Comparison of ENCODE assay signal across 11 mouse cellular contexts in genomic region chr6:87274779-87275178, GRCm38 (mm10).
A peak's percentile ranks its signal among the peaks of the same experiment; 100 is the strongest.
DNase-seq lines count a peak whose midpoint lies in the region; ATAC-seq and TF ChIP-seq lines count a peak whose summit lies in the region.
"Had no signal": no experiment of that assay in that cellular context is flagged by ENCODE, and none has a peak within 500 bp of the region (broad histone marks: within the 10 kb centered on the region; RNA-seq: fewer than 3 reads in every experiment).

No protein-coding gene starts in this region.

- no peak for TF ChIP-seq EP300 in liver, postnatal 0 days (IDR thresholded peaks at IDR 0.05; ENCODE audit: low read depth)

- WGBS in liver, postnatal 0 days (ENCODE audit: insufficient replicate concordance), result 92% methylated on average over 5 of the region's 5 CpGs
- WGBS in midbrain, embryonic 14.5 days, result 94% methylated on average over 5 of the region's 5 CpGs

- no peaks in the 10 kb centered on the region for H3K36me3 ChIP-seq in liver, postnatal 0 days (replicated peaks; ENCODE audit: insufficient read depth, low read length)
- H3K36me3 ChIP-seq in midbrain, embryonic 14.5 days (ENCODE audit: control insufficient read depth, insufficient read depth, low read length), result no peaks in the 10 kb centered on the region

- TF ChIP-seq CTCF in left cerebral cortex, adult 2 months (IDR thresholded peaks at IDR 0.05), result peak; percentile 20; the same call in 1 of the 2 replicates
- peak; percentile 54 for TF ChIP-seq CTCF in liver, postnatal 0 days (IDR thresholded peaks at IDR 0.05; ENCODE audit: low read depth)

- 0 out of 2 replicates have a peak, but pooled peaks cover 2% of the 10 kb centered on the region for H3K27me3 ChIP-seq in liver, postnatal 0 days (ENCODE audit: insufficient read depth, low read length)
- no peaks in the 10 kb centered on the region for H3K27me3 ChIP-seq in midbrain, embryonic 14.5 days (ENCODE audit: control insufficient read depth, insufficient read depth, low read length)
- H3K27me3 ChIP-seq: limb, embryonic 12.5 days had no signal

- peaks cover 6% of the 10 kb centered on the region for H3K4me1 ChIP-seq in liver, postnatal 0 days (ENCODE audit: insufficient read depth)
- H3K4me1 ChIP-seq in midbrain, embryonic 14.5 days (ENCODE audit: control insufficient read depth, insufficient read depth, low read length), result peaks cover 9% of the 10 kb centered on the region; the same call in 1 of the 2 replicates

- H3K4me2 ChIP-seq in liver, postnatal 0 days (ENCODE audit: low read depth, low read length), result no peak overlapping the region
- no peak overlapping the region for H3K4me2 ChIP-seq in midbrain, embryonic 14.5 days (ENCODE audit: low read length)
- H3K4me2 ChIP-seq: limb, embryonic 12.5 days had no signal

- H3K27ac ChIP-seq in left cerebral cortex, adult 2 months, result no peak overlapping the region
- no peak overlapping the region for H3K27ac ChIP-seq in liver, postnatal 0 days (ENCODE audit: low read depth)
- no peak overlapping the region for H3K27ac ChIP-seq in midbrain, embryonic 14.5 days (replicated peaks; ENCODE audit: low read depth, low read length)
- H3K27ac ChIP-seq: limb, embryonic 12.5 days; macrophage had no signal

- no peak overlapping the region for H3K4me3 ChIP-seq in left cerebral cortex, adult 2 months
- no peak overlapping the region for H3K4me3 ChIP-seq in liver, postnatal 0 days (ENCODE audit: low read depth, low read length)
- no peak overlapping the region for H3K4me3 ChIP-seq in midbrain, embryonic 14.5 days (replicated peaks; ENCODE audit: low read depth, low read length)
- H3K4me3 ChIP-seq: limb, embryonic 12.5 days had no signal

- intact Hi-C loops in left cerebral cortex, adult 2 months (cut with DNase I), result no loop called here

- no peak for DNase-seq in left cerebral cortex, adult 2 months (ENCODE audit: extremely low spot score in 1 of 2, low spot score in 2 of 2)
- no peak for DNase-seq in left cerebral cortex, adult 9 months (ENCODE audit: low spot score in 2 of 2)
- DNase-seq in B cell, adult 2 months, result peak; percentile 43 to 47
- DNase-seq in ES-CJ7 (ENCODE audit: low read depth, low spot score), result peak; percentile 68
- peak; percentile 32 for DNase-seq in liver, postnatal 0 days
- DNase-seq in midbrain, embryonic 14.5 days, result no peak
- DNase-seq in kidney, postnatal 14 days, result no peak
- DNase-seq: cerebellum, adult 11 months; embryo, embryonic 11 days had no signal

- ATAC-seq in liver, postnatal 0 days, result no peak
- ATAC-seq in midbrain, embryonic 14.5 days (ENCODE audit: low FRiP score, low TSS enrichment), result no peak

- no peaks in the 10 kb centered on the region for H3K9me3 ChIP-seq in liver, postnatal 0 days (ENCODE audit: low read length)
- no peaks in the 10 kb centered on the region for H3K9me3 ChIP-seq in midbrain, embryonic 14.5 days (ENCODE audit: control insufficient read depth, low read length)

- no peak overlapping the region for H3K9ac ChIP-seq in liver, postnatal 0 days (replicated peaks)
- no peak overlapping the region for H3K9ac ChIP-seq in midbrain, embryonic 14.5 days (replicated peaks; ENCODE audit: low read length)
- H3K9ac ChIP-seq: limb, embryonic 12.5 days had no signal

Comparison
In these comparisons a context has a peak if more than half of its experiments do, and no peak if none do; other contexts are left out.
1. DNase-seq: peak in B cell, adult 2 months (2 of 2), ES-CJ7 (single experiment) and liver, postnatal 0 days (single experiment); none in left cerebral cortex, adult 2 months (0 of 2), left cerebral cortex, adult 9 months (0 of 2), midbrain, embryonic 14.5 days (single experiment) and kidney, postnatal 14 days (single experiment).